Mouse (Mus musculus) hindbrain, embryonic 11.5 days (tissue): ENCODE data around the gene C5ar2. TPM values are rescaled to one million over a fixed set of nuclear protein-coding genes. Genes with fewer than 3 reads are reported as not detected.

Experiments used
- ATAC-seq: fragments of 200-750 bp; cut with Nextera tagmentation; 2 replicates; pipeline ENCODE4 v1.8.0; 2017; ENCODE audit warnings: mild to moderate bottlenecking, moderate TSS enrichment, moderate library complexity; ENCODE audit not compliant: low FRiP score
- DNase-seq: peaks from one replicate; pipeline ENCODE4 v3.0.0-alpha.2; 2015; ENCODE audit warnings: low spot score
- H3K27ac ChIP-seq: fragments of 300-500 bp; sonication (generic); 2 replicates; pipeline ENCODE4 v1.5.1; 2014; ENCODE audit warnings: mild to moderate bottlenecking, low read depth, low read length
- H3K27me3 ChIP-seq: fragments of 300-500 bp; sonication (generic); 2 replicates; pipeline ENCODE4 v1.6.1; 2014; ENCODE audit warnings: mild to moderate bottlenecking, low read length, moderate library complexity, mixed read lengths; ENCODE audit not compliant: control insufficient read depth, insufficient read depth
- H3K36me3 ChIP-seq: fragments of 300-500 bp; sonication (generic); 2 replicates; pipeline ENCODE4 v1.6.1; 2014; ENCODE audit warnings: mild to moderate bottlenecking, low read length, moderate library complexity, mixed read lengths; ENCODE audit not compliant: control insufficient read depth, insufficient read depth
- H3K4me1 ChIP-seq: fragments of 300-500 bp; sonication (generic); replicated peaks from 2 replicates; pipeline ENCODE4 v1.6.1; 2014; ENCODE audit warnings: low read length, mixed read lengths; ENCODE audit not compliant: control insufficient read depth, insufficient read depth
- H3K4me2 ChIP-seq: fragments of 300-500 bp; sonication (generic); replicated peaks from 2 replicates; pipeline ENCODE4 v1.6.1; 2014; ENCODE audit warnings: mild to moderate bottlenecking, low read depth, low read length
- H3K4me3 ChIP-seq: fragments of 300-500 bp; sonication (generic); 2 replicates; pipeline ENCODE4 v1.5.1; 2014; ENCODE audit warnings: low read depth, low read length
- H3K9ac ChIP-seq: fragments of 300-500 bp; sonication (generic); 2 replicates; pipeline ENCODE4 v1.6.1; 2014; ENCODE audit warnings: low read depth, low read length
- H3K9me3 ChIP-seq: fragments of 300-500 bp; sonication (generic); 2 replicates; pipeline ENCODE4 v1.6.1; 2016; ENCODE audit warnings: low read length; ENCODE audit not compliant: control insufficient read depth
- WGBS: fragments of 180-500 bp; shearing (Covaris S2); extraction: QIAGEN DNeasy Blood & Tissue Kit; methylation state at CpG from one replicate; pipeline ENCODE4 v1.1.7; 2014; 5-methylcytosine and 5-hydroxymethylcytosine counted together
- polyA plus RNA-seq: library from polyadenylated mRNA; unstranded; fragments of >200 nt; fragmentation: Nextera tagmentation; extraction: Ambion mirVana; gene quantifications from 2 replicates; pipeline ENCODE4 v1.2.1, GENCODE M21; 2014

C5ar2 gene
- polyA plus RNA-seq, 1 experiment from 2014 or later, result 0.11 TPM

GRCm38 (mm10) chr7:16198540-16198939 is 45.4 kb downstream of the C5ar2 start:
- Histone ChIP-seq H3K36me3 (no peaks in the 10 kb centered on the region), H3K27ac (no peak overlapping the region), H3K9me3 (no peaks in the 10 kb centered on the region), H3K9ac (no peak overlapping the region), H3K27me3 (no peaks in the 10 kb centered on the region), H3K4me2 (no peak overlapping the region), H3K4me3 (no peak overlapping the region), H3K4me1 (no peaks in the 10 kb centered on the region)
- WGBS, result 88% methylated on average over 11 of the region's 11 CpGs
- ATAC-seq, result no peak
- DNase-seq, result no peak

GRCm38 (mm10) chr7:16197166-16197565 is 46.8 kb downstream of the C5ar2 start:
- Histone ChIP-seq H3K4me3 (no peak overlapping the region), H3K4me1 (no peaks in the 10 kb centered on the region), H3K9ac (no peak overlapping the region), H3K27me3 (no peaks in the 10 kb centered on the region), H3K4me2 (no peak overlapping the region), H3K27ac (no peak overlapping the region), H3K9me3 (no peaks in the 10 kb centered on the region), H3K36me3 (no peaks in the 10 kb centered on the region)
- 86% methylated on average over 5 of the region's 5 CpGs for WGBS
- no peak for DNase-seq
- no peak for ATAC-seq

GRCm38 (mm10) chr7:16196616-16197015 is 47.3 kb downstream of the C5ar2 start:
- no peaks in the 10 kb centered on the region for H3K9me3 ChIP-seq
- H3K27ac ChIP-seq, result no peak overlapping the region
- no peak overlapping the region for H3K4me3 ChIP-seq
- 79% methylated on average over 5 of the region's 6 CpGs for WGBS
- H3K9ac ChIP-seq, result no peak overlapping the region
- H3K27me3 ChIP-seq, result no peaks in the 10 kb centered on the region
- no peaks in the 10 kb centered on the region for H3K4me1 ChIP-seq
- DNase-seq (no peak), ATAC-seq (no peak)
- H3K4me2 ChIP-seq, result no peak overlapping the region
- H3K36me3 ChIP-seq, result no peaks in the 10 kb centered on the region

- Histone ChIP-seq H3K27me3 (no peaks in the 10 kb centered on the region), H3K4me3 (no peak overlapping the region), H3K4me2 (no peak overlapping the region), H3K9ac (no peak overlapping the region), H3K4me1 (no peaks in the 10 kb centered on the region), H3K9me3 (no peaks in the 10 kb centered on the region), H3K36me3 (no peaks in the 10 kb centered on the region), H3K27ac (no peak overlapping the region)
- DNase-seq (no peak), ATAC-seq (no peak)
- 59% methylated on average over 3 of the region's 3 CpGs for WGBS
Measured at GRCm38 (mm10) chr7:16193702-16194101, 50.3 kb downstream of the C5ar2 start.

GRCm38 (mm10) chr7:16192315-16192714 is 51.6 kb downstream of the C5ar2 start:
- no peak overlapping the region for H3K27ac ChIP-seq
- ATAC-seq (peak; percentile 71; the same call in 1 of the 2 replicates), DNase-seq (peak; percentile 86)
- H3K9me3 ChIP-seq, result no peaks in the 10 kb centered on the region
- no peaks in the 10 kb centered on the region for H3K27me3 ChIP-seq
- no peaks in the 10 kb centered on the region for H3K36me3 ChIP-seq
- H3K9ac ChIP-seq, result no peak overlapping the region
- H3K4me1 ChIP-seq, result no peaks in the 10 kb centered on the region
- no peak overlapping the region for H3K4me3 ChIP-seq
- WGBS, result 22% methylated on average over 5 of the region's 5 CpGs
- H3K4me2 ChIP-seq, result no peak overlapping the region

- 84% methylated on average over 8 of the region's 8 CpGs for WGBS
- Histone ChIP-seq H3K4me3 (no peak overlapping the region), H3K27me3 (no peaks in the 10 kb centered on the region), H3K36me3 (peaks cover 12% of the 10 kb centered on the region; the same call in 1 of the 2 replicates), H3K4me1 (no peaks in the 10 kb centered on the region), H3K9me3 (no peaks in the 10 kb centered on the region), H3K27ac (no peak overlapping the region), H3K9ac (no peak overlapping the region), H3K4me2 (no peak overlapping the region)
- no peak for DNase-seq
- no peak for ATAC-seq
Measured at GRCm38 (mm10) chr7:16187494-16187893, 56.5 kb downstream of the C5ar2 start.

Other genes starting within 250 kb of the C5ar2 start
- gene Bicra, start 196.2 kb downstream of the C5ar2 start, polyA plus RNA-seq, result 6.6 and 9.2 TPM in 2 replicates
- gene Zfp541, start 182.3 kb downstream of the C5ar2 start, polyA plus RNA-seq, result not detected in 2 replicates
- 176 and 177 TPM in 2 replicates for gene Napa, start 145.7 kb downstream of the C5ar2 start, polyA plus RNA-seq
- 21.7 and 23.1 TPM in 2 replicates for gene Kptn, start 124.3 kb downstream of the C5ar2 start, polyA plus RNA-seq
- gene Slc8a2, start 114.3 kb downstream of the C5ar2 start, polyA plus RNA-seq, result 0.84 and 1.0 TPM in 2 replicates
- 122 and 135 TPM in 2 replicates for gene Meis3, start 69.1 kb downstream of the C5ar2 start, polyA plus RNA-seq
- 7.9 and 9.1 TPM in 2 replicates for gene Dhx34, start 22.1 kb downstream of the C5ar2 start, polyA plus RNA-seq
- gene C5ar1, start 15.4 kb upstream of the C5ar2 start, polyA plus RNA-seq, result 0.46 and 1.3 TPM in 2 replicates
- gene Inafm1, start 29.5 kb upstream of the C5ar2 start, polyA plus RNA-seq, result 11.0 and 13.8 TPM in 2 replicates
- gene Ccdc9, start 42.6 kb upstream of the C5ar2 start, polyA plus RNA-seq, result 18.2 and 19.2 TPM in 2 replicates
- 6.4 and 8.1 TPM in 2 replicates for gene Bbc3, start 64.2 kb upstream of the C5ar2 start, polyA plus RNA-seq
- gene Sae1, start 143.7 kb upstream of the C5ar2 start, polyA plus RNA-seq, result 339 and 377 TPM in 2 replicates
- 15.7 and 20.7 TPM in 2 replicates for gene Zc3h4, start 156.8 kb upstream of the C5ar2 start, polyA plus RNA-seq
- gene Tmem160, start 208.6 kb upstream of the C5ar2 start, polyA plus RNA-seq, result 51.4 and 56.5 TPM in 2 replicates
- 0.14 and 0.34 TPM in 2 replicates for gene Npas1, start 233.6 kb upstream of the C5ar2 start, polyA plus RNA-seq